Mouse (Mus musculus) hindbrain, embryonic 13.5 days (tissue): ENCODE data around the gene Chd2. TPM values are rescaled to one million over a fixed set of nuclear protein-coding genes. Genes with fewer than 3 reads are reported as not detected.
A peak's percentile ranks its signal among the peaks of the same experiment; 100 is the strongest.
"Not testable (repeated sequence)": the region's sequence is repeated elsewhere in the genome, so short reads cannot be mapped to it uniquely, and the experiment has no call there.

Experiments
- ATAC-seq: fragments of 200-750 bp; cut with Nextera tagmentation; 2 replicates; pipeline ENCODE4 v1.8.0; 2017; ENCODE audit warnings: moderate TSS enrichment; ENCODE audit not compliant: low FRiP score
- H3K27ac ChIP-seq: fragments of 300-500 bp; sonication (generic); 2 replicates; pipeline ENCODE4 v1.5.1; 2015; ENCODE audit warnings: inconsistent platforms, mild to moderate bottlenecking, moderate library complexity
- H3K27me3 ChIP-seq: fragments of 300-500 bp; sonication (generic); 2 replicates; pipeline ENCODE4 v1.6.1; 2015; ENCODE audit warnings: mild to moderate bottlenecking, inconsistent platforms
- H3K36me3 ChIP-seq: fragments of 300-500 bp; sonication (generic); 2 replicates; pipeline ENCODE4 v1.6.1; 2015; ENCODE audit warnings: mild to moderate bottlenecking, inconsistent platforms
- H3K4me1 ChIP-seq: fragments of 300-500 bp; sonication (generic); replicated peaks from 2 replicates; pipeline ENCODE4 v1.6.1; 2015; ENCODE audit warnings: inconsistent platforms
- H3K4me2 ChIP-seq: fragments of 300-500 bp; sonication (generic); 2 replicates; pipeline ENCODE4 v1.6.1; 2015; ENCODE audit warnings: inconsistent platforms, mild to moderate bottlenecking, moderate library complexity
- H3K4me3 ChIP-seq: fragments of 300-500 bp; sonication (generic); 2 replicates; pipeline ENCODE4 v1.5.1; 2015; ENCODE audit warnings: mild to moderate bottlenecking, inconsistent platforms
- H3K9ac ChIP-seq: fragments of 300-500 bp; sonication (generic); 2 replicates; pipeline ENCODE4 v1.6.1; 2015; ENCODE audit warnings: mild to moderate bottlenecking, inconsistent platforms
- H3K9me3 ChIP-seq: fragments of 300-500 bp; sonication (generic); 2 replicates; pipeline ENCODE4 v1.6.1; 2016; ENCODE audit warnings: inconsistent platforms
- WGBS: fragments of 180-500 bp; shearing (Covaris S2); methylation state at CpG from one replicate; pipeline ENCODE4 v1.1.7; 2015; 5-methylcytosine and 5-hydroxymethylcytosine counted together
- polyA plus RNA-seq: library from polyadenylated mRNA; unstranded; fragments of >200 nt; fragmentation: Nextera tagmentation; extraction: Ambion mirVana; gene quantifications from 2 replicates; pipeline ENCODE4 v1.2.1, GENCODE M21; 2015

Chd2 gene
- polyA plus RNA-seq, 1 experiment from 2014 or later: 53.5 TPM

- Histone ChIP-seq H3K9ac (no peak overlapping the region), H3K27ac (peak overlapping the region; percentile 67), H3K27me3 (no peaks in the 10 kb centered on the region), H3K4me2 (no peak overlapping the region), H3K4me1 (peaks cover 20% of the 10 kb centered on the region), H3K36me3 (peaks cover 8% of the 10 kb centered on the region), H3K9me3 (no peaks in the 10 kb centered on the region), H3K4me3 (no peak overlapping the region)
- 84% methylated on average over 1 of the region's 1 CpGs for WGBS
- ATAC-seq: no peak
Measured at GRCm38 (mm10) chr7:73523608-73524259, 17.9 kb downstream of the Chd2 start.

GRCm38 (mm10) chr7:73523183-73523582, 18.4 kb downstream of the Chd2 start:
- Histone ChIP-seq H3K4me2 (no peak overlapping the region), H3K9me3 (no peaks in the 10 kb centered on the region), H3K4me3 (no peak overlapping the region), H3K4me1 (peaks cover 20% of the 10 kb centered on the region), H3K36me3 (peaks cover 11% of the 10 kb centered on the region), H3K27me3 (no peaks in the 10 kb centered on the region), H3K27ac (no peak overlapping the region), H3K9ac (no peak overlapping the region)
- WGBS: 91% methylated on average over 6 of the region's 6 CpGs
- no peak for ATAC-seq

- H3K9ac ChIP-seq: no peak overlapping the region
- ATAC-seq: 0 out of 2 replicates have a peak, but pooled peaks have one; percentile 11
- 76% methylated on average over 11 of the region's 11 CpGs for WGBS
- peak overlapping the region; percentile 73 for H3K27ac ChIP-seq
- peaks cover 20% of the 10 kb centered on the region for H3K36me3 ChIP-seq
- peaks cover 23% of the 10 kb centered on the region for H3K4me1 ChIP-seq
- no peak overlapping the region for H3K4me2 ChIP-seq
- H3K4me3 ChIP-seq: no peak overlapping the region
- H3K27me3 ChIP-seq: no peaks in the 10 kb centered on the region
- no peaks in the 10 kb centered on the region for H3K9me3 ChIP-seq
Measured at GRCm38 (mm10) chr7:73521277-73522193, 20.1 kb downstream of the Chd2 start.

GRCm38 (mm10) chr7:73520231-73520630, 21.4 kb downstream of the Chd2 start:
- 90% methylated on average over 10 of the region's 10 CpGs for WGBS
- Histone ChIP-seq H3K4me1 (peaks cover 23% of the 10 kb centered on the region), H3K4me2 (no peak overlapping the region), H3K9ac (no peak overlapping the region), H3K9me3 (no peaks in the 10 kb centered on the region), H3K36me3 (peaks cover 27% of the 10 kb centered on the region), H3K27ac (peak overlapping the region; percentile 73; the same call in 1 of the 2 replicates), H3K4me3 (no peak overlapping the region), H3K27me3 (no peaks in the 10 kb centered on the region)
- ATAC-seq: no peak

- Histone ChIP-seq H3K4me2 (no peak overlapping the region), H3K36me3 (peaks cover 37% of the 10 kb centered on the region), H3K9me3 (no peaks in the 10 kb centered on the region), H3K9ac (no peak overlapping the region), H3K4me3 (no peak overlapping the region), H3K4me1 (peaks cover 18% of the 10 kb centered on the region), H3K27me3 (no peaks in the 10 kb centered on the region), H3K27ac (no peak overlapping the region)
- ATAC-seq: no peak
- WGBS: 93% methylated on average over 16 of the region's 16 CpGs
Measured at GRCm38 (mm10) chr7:73519060-73519796, 22.4 kb downstream of the Chd2 start.

GRCm38 (mm10) chr7:73518373-73518980, 23.2 kb downstream of the Chd2 start:
- not testable (repeated sequence) for H3K4me2 ChIP-seq, ATAC-seq, H3K9ac ChIP-seq, H3K4me3 ChIP-seq, H3K27ac ChIP-seq, H3K27me3 ChIP-seq, H3K9me3 ChIP-seq
- 94% methylated on average over 6 of the region's 6 CpGs for WGBS
- peaks cover 42% of the 10 kb centered on the region for H3K36me3 ChIP-seq
- peaks cover 14% of the 10 kb centered on the region for H3K4me1 ChIP-seq

GRCm38 (mm10) chr7:73517432-73518054, 24.1 kb downstream of the Chd2 start:
- H3K4me3 ChIP-seq: no peak overlapping the region
- H3K9me3 ChIP-seq: no peaks in the 10 kb centered on the region
- no peak overlapping the region for H3K9ac ChIP-seq
- H3K27me3 ChIP-seq: no peaks in the 10 kb centered on the region
- peaks cover 14% of the 10 kb centered on the region for H3K4me1 ChIP-seq
- H3K36me3 ChIP-seq: peaks cover 49% of the 10 kb centered on the region
- peak overlapping the region; percentile 8; the same call in 1 of the 2 replicates for H3K27ac ChIP-seq
- H3K4me2 ChIP-seq: no peak overlapping the region
- WGBS: 78% methylated on average over 1 of the region's 1 CpGs
- no peak; the same call in 1 of the 2 replicates for ATAC-seq

- no peak overlapping the region for H3K9ac ChIP-seq
- no peak overlapping the region for H3K4me2 ChIP-seq
- ATAC-seq: no peak
- H3K27me3 ChIP-seq: no peaks in the 10 kb centered on the region
- peaks cover 56% of the 10 kb centered on the region for H3K36me3 ChIP-seq
- H3K27ac ChIP-seq: peak overlapping the region; percentile 58; the same call in 1 of the 2 replicates
- H3K9me3 ChIP-seq: no peaks in the 10 kb centered on the region
- 76% methylated on average over 5 of the region's 5 CpGs for WGBS
- no peak overlapping the region for H3K4me3 ChIP-seq
- H3K4me1 ChIP-seq: peaks cover 13% of the 10 kb centered on the region
Measured at GRCm38 (mm10) chr7:73516820-73517219, 24.8 kb downstream of the Chd2 start.

GRCm38 (mm10) chr7:73514560-73514959, 27.1 kb downstream of the Chd2 start:
- no peaks in the 10 kb centered on the region for H3K9me3 ChIP-seq
- no peak overlapping the region for H3K4me2 ChIP-seq
- no peaks in the 10 kb centered on the region for H3K27me3 ChIP-seq
- WGBS: 80% methylated on average over 4 of the region's 4 CpGs
- 0 out of 2 replicates have a peak, but pooled peaks cover 3% of the 10 kb centered on the region for H3K4me1 ChIP-seq
- no peak for ATAC-seq
- H3K4me3 ChIP-seq: no peak overlapping the region
- no peak overlapping the region for H3K9ac ChIP-seq
- peaks cover 68% of the 10 kb centered on the region for H3K36me3 ChIP-seq
- no peak overlapping the region for H3K27ac ChIP-seq

GRCm38 (mm10) chr7:73512422-73512821, 29.2 kb downstream of the Chd2 start:
- Histone ChIP-seq H3K9me3 (no peaks in the 10 kb centered on the region), H3K9ac (no peak overlapping the region), H3K27me3 (no peaks in the 10 kb centered on the region), H3K4me2 (no peak overlapping the region), H3K4me3 (no peak overlapping the region), H3K4me1 (0 out of 2 replicates have a peak, but pooled peaks cover 3% of the 10 kb centered on the region), H3K27ac (no peak overlapping the region), H3K36me3 (peaks cover 70% of the 10 kb centered on the region)
- 72% methylated on average over 2 of the region's 2 CpGs for WGBS
- no peak for ATAC-seq

GRCm38 (mm10) chr7:73508688-73509087, 32.9 kb downstream of the Chd2 start:
- no peak for ATAC-seq
- 84% methylated on average over 2 of the region's 2 CpGs for WGBS
- H3K27me3 ChIP-seq: no peaks in the 10 kb centered on the region
- peaks cover 72% of the 10 kb centered on the region for H3K36me3 ChIP-seq
- H3K4me3 ChIP-seq: no peak overlapping the region
- H3K27ac ChIP-seq: peak overlapping the region; percentile 20
- H3K4me2 ChIP-seq: no peak overlapping the region
- H3K9ac ChIP-seq: no peak overlapping the region
- no peaks in the 10 kb centered on the region for H3K4me1 ChIP-seq
- H3K9me3 ChIP-seq: no peaks in the 10 kb centered on the region
